Mouse (Mus musculus): ENCODE measurements around the gene Atp1b2.

Gene Atp1b2

DNA sequence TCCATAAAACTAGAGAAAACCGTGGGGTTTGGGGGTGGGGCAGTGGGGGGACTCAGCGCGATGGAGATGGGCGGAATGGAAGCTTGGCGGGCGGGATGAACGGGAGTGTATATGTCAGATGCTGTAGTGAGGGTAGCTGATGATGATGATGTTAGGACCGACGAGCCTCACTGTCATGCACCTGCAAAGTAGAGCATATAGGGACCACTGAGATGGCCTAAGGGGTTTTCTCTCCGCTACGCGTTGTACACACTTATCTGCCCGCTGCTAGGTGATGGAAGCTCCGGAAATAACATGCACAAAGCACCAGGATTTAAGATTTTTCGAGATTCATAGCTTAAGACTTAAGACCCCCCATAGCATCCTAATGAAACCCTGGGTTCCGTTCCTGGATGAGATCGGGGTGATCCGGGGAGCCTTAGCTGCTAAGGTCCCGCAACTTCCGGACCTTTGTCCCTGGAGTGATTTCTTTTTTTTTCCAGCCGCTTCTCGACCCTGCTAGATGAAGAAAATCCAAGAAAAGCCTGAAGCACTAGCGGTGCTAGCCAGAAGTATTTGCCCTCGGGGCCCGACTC is 25.1 kb downstream of the Atp1b2 start:
- no peak for ATAC-seq (ENCODE audit: low TSS enrichment)

DNA sequence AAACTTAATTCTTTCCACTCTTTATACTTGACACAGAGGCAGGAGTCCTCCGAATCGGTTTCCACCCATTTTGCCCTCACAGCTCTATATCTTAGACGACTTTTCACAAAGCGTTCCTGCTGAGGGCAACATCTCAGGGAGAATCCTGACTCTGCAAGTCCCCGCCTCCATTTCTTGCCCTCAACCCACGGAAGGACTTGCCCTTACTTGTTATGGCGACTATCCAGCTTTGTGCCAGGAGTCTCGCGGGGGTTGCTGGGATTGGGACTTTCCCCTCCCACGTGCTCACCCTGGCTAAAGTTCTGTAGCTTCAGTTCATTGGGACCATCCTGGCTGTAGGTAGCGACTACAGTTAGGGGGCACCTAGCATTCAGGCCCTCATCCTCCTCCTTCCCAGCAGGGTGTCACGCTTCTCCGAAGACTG is 25.6 kb downstream of the Atp1b2 start, which contains the start of the genes Wrap53 and Trp53:
Gene Wrap53, minus strand, starts transcription at position 165 of the 424 bp plus-strand sequence.
Gene Trp53, plus strand, starts transcription at position 269 of the 424 bp plus-strand sequence.
- peak; percentile 24; the same call in 1 of the 2 replicates for ATAC-seq (ENCODE audit: low TSS enrichment)

DNA sequence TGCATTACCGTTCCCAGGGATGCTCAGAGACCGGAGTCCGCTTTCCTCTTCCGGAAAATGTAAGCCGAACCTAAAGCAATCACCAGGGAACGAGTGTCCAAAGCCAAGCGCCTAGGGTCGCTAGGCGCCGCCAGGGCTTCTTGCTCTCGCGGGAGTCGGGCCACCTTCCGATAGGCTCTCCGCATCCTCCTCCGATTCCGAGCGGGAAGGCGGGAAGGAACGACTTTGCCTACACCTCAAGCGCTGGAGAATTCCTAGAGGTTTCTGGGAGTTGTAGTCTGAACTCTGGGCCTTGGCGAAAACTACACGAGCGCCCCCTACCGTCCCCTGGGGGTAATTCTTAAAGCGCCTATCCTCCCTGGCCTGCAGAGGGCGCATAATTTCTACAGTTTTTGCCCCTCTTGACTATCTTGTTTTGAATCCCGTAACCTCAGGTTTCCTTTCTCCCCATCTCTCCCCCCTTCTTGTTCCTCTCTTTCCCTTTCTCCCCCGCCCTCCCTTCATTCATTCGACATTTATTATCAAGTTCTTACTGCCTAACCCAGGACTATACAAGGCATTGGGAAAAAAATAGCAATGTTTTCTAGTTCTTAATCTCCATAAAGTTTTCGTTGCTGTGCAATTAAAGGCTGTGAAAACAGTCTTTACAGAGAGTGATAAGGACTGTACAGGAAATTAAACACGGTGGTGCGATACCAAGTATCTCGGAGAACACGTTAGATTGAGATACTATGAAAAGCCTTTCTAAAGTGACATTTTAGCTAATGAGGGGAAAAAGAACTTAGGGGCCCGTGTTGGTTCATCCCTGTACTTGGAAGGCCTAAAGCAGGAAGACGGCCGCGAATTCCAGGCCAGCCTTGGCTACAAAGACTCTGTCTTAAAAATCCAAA is 26.4 kb downstream of the Atp1b2 start:
- peak; percentile 89 for ATAC-seq (ENCODE audit: low TSS enrichment)

DNA sequence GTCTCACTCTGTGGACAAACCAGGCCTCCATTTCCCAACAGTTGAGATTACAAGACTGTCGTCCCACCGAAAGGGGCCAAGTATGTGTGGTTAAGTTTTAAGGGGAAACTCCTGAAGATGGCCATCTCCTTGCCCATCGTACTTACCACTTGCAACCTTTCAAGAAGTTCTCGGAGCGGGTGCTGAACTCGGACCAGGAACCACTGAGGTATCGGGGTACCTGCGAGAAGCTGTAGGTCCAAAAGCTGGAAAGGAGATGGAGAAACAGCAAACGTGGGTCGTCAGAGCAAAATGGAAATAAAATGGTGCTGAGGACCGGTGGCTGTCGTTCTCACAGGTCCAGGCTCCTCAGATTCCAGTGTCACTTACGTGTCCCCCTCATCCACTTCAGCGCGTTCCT is 27.4 kb downstream of the Atp1b2 start:
- ATAC-seq (ENCODE audit: low TSS enrichment), result no peak

DNA sequence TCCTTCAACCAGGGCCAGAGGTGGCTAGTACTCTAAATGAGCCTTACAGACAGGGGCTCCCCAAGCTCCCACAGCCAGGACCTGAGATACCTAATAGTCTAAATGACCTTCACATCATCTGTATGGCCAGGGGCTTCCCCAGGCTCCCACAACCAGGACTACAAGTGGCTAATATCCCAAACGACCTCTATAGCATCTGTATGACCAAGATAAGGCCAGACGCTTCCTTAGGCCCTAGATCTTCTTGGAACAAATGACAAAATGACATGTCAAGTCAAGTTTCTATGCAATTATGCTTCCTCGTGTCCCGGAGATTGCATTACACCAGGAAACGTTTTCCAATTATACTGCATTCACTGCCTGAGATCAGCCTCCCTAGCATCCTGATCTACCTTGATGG is 29.4 kb downstream of the Atp1b2 start:
- no peak for ATAC-seq (ENCODE audit: low TSS enrichment)

DNA sequence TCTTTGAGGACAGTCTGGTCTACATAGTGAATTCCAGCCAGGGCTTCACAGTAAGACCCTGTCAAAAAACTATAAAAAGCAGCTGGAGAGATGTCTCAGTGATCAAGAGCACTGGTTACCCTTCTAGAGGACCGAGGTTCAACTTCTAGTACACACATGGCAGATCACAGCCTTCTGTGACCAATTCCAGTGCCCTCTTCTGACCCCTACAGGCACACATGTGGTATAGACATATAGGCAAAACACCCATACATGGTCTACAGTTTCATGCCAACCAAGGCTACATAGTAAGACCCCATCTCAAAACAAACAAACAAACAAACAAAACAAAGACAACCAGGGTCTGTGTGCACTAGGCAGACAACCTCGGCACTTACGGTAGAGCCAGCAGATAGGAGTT is 30.5 kb downstream of the Atp1b2 start:
- no peak for ATAC-seq (ENCODE audit: low TSS enrichment)

DNA sequence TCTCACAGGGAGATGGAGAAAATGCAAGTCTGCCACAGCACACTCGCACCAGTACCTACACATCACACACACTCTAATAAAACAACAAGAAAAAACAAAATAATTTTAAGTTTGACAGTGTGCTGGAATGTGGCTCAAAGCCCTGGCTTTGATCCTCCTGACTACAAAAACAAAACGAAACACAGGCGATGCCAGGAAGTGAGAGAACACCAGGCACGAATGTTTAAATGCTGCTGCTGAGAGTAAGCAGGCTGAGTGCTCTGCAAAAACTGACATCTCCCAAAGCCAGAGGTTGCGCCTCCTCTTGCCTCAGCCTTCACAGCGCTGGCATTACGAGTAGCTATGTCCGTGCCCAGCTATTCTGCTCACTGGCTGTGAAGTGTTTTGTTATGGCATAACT is 40.6 kb downstream of the Atp1b2 start:
- no peak for ATAC-seq (ENCODE audit: low TSS enrichment)

DNA sequence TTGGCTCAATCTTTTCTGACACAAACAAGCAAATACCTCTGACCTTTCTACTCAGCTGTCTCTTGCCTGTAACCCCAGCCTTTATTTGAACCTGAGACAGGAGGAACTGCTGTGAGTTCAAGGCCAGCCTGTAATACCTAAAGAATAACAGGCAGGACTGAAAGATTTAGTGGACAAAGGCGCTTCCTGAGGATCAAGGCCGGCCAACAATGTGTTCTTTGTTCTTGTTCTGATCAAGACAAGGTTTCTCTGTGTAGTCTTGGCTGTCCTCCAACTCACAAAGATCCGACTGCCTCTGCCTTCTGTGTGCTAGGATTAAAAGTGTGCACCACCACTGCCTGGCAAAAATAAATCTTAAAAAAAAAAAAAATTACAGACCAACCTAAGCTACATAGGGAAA is 41.4 kb downstream of the Atp1b2 start:
- no peak for ATAC-seq (ENCODE audit: low TSS enrichment)

DNA sequence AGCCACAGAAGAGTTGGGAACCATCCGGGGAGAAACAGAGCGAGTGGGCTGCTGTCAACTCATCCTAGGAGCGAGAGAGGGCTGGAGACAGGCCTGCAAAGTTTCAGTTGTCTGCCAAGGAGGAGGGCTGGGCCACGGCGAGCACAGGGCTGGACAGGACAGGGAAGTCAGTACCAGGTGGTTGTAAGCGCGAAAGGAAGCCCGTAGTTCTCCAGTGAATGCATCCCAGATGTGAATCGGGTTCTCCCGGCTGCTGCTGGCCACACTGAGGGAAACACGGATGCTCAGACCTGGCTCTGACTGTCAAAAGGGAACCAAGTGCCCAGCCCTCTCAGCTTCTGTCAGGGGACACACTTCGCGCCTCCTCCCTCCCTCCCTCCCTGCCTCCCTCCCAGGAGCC is 42.4 kb downstream of the Atp1b2 start:
- ATAC-seq (ENCODE audit: low TSS enrichment), result no peak

DNA sequence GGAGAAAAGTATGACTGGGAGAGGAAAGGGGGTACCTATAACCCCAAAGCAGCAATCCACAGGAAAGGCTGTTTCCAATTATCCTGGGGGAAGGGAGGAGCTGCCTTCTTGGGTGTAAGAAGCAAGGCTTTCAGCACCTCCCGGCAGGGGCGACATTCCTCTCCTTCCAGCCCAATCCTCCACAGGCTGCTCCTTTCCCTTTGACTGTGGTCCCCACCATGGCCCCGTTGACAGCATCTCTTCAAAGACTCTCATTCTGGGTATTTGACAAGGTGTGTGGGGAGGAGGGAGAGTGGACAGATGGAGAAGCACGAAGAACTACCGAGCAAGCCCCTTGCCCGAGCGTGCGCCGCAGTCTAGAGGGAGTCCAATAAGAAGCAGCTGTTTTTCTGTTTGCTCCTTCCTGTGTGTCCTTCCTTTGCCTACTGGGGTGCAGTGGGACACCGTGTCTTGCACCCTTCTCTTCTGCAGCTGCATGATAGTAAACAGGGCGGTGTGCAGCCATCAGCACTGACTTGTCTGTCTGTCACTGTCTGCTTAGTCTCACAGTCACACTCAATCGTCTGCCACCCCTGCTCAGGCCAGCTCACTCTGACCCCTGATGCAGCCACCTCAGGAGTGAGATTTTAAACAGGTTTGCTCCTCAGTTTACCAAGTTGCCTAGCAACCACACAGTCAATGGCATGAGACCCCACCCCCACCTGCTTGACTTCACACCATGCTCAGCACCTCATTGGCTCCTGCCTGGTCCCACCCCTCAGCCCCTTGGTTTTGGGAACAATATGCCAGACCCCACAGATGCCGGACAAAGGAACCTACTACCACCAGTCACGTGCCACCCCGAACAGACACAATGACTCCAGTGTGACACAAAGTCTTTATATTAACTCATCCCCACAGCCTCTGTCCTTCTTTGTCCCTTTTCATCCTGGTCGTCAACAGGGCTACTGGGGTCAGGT is 44.6 kb downstream of the Atp1b2 start:
- peak; percentile 25; the same call in 1 of the 2 replicates for ATAC-seq (ENCODE audit: low TSS enrichment)

DNA sequence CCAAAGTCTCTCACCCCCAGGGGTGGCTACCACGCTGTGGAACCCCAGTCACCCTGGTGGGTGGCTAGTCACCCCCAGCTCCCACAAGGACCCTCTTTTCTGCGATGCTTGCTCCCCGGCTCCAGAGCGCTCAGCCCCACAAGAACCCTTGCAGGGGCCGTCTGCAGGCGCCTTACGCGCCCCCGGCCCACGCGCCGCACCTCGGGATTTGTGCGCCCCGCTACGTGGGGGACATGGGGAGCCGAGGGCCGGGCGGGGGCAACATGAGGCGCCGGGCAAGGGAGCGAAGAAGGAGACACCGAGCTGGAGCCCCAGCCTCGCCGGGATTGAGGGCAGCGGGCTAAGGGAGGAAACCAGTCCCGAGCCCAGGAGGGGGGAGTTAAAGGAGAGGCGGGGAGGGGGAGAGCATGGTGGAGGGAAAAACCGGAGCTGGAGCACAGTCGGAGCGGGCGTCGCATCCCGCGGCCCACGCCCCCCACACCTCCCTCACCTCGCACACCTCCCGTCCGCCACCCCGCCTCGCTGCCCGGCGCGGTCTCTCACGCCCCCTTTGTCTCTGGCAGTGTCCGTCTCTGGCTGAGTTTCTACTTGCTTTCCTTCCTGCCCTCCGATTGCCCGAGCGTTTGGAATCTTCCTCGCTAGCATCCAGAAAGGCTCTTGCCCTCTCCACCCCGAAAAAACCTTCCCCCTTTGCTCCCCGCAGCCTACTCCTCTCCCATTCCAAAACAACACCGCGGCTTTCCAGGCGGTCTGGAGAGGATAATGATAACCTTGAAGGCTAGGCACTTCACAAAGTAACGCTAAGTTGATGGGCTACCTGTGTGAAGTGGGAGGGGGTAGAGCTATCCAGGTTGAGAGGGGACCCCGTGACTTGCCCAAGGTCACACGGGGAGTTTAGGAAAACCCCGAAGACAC is 45.6 kb downstream of the Atp1b2 start, which contains the start of gene Efnb3:
Gene Efnb3, minus strand, starts transcription at position 355 of the 915 bp plus-strand sequence.
- ATAC-seq (ENCODE audit: low TSS enrichment), result no peak

DNA sequence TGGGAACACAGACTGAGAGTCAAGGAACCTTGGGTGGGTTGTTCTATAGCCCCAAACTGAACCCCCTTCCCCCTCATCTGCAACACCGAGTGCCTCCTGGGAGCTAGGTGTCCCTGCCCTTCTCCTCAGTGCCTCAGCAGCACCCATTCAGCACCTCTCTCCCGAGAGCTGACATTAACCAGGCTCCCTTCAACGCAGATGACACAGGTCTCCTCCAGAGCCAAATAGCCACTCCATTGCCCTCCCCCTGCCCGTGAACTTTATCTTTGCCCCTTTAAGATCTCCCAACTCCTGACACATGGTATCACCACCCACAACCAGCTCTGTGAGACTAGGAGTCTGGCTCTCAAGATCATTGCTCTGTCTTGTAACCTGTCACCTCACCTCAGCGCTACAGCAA is 46.6 kb downstream of the Atp1b2 start:
- ATAC-seq (ENCODE audit: low TSS enrichment), result no peak

DNA sequence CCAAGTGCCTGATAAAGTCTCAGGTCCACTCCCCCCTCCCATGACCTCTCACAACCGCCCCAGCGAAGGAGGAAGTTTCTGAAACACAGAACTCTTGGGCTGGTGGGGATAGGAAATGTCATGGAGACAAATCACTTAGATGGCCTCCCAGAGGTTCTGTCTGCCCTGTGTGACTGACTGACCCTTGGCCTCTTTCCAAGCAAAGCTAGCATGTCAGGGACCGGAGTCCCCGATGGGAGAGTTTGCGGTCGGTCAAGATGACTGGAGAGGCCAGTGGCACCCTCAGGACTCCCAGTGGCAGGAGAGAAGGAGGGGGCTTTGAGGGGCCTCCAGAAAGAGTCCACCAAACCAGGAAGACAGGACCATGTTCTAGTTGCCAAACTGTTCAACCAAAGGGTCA is 47.0 kb downstream of the Atp1b2 start:
- ATAC-seq (ENCODE audit: low TSS enrichment), result no peak

DNA sequence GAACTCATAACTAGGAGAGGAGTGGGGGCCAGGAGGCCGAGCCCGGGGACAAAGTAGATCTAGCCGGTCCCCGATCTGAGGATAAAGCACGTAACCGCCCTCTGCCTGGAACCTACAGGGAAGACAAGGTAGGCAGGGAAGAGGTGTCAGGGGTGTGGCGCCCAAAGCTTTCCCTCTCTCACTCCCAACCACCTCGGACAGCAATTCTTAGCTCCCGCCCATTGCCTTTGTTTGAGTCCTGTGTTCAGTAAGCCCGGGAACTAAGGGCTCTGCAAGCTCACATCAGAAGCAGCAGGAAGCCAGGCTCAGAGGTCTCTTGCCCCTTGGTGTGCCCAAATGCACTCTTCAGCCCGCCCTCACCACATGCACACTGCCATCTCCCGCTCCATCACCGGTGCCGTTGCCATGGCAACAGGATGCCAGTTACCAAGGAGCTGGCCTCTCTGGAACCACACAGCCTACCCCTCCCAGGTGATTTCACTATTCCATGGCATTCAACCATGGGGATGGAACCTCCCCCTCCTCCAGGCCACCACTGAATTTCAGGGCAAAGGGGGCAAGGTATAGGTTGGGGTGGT is 48.3 kb downstream of the Atp1b2 start:
- no peak for ATAC-seq (ENCODE audit: low TSS enrichment)

DNA sequence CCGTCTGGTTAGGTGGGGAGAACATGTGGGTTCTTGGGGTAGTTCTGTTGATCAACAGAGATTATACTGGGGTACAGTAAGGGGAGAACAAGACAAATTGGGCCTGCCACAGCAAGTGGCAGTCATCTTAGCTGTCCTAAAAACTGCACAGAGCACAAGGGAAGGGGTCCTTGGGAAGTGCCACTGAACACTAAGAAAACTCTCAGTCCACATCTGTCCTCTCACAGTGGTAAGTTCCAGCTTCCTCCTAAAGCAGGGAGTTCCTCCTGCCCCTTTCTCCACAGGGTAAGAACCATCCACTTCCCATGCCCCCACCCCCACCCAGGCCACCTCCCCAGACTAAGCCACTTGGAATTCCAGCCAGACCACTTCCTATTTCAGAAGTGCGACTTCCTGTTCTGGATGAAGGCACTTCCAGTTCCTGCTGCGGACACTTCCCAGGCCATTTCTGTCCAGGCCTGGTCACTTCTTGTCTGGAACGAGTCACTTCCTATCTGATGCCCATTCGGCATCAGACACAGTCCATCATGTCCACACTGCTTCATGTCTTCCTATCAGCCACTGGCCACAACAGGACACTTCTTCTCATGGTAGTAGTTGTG is 51.1 kb downstream of the Atp1b2 start:
- ATAC-seq (ENCODE audit: low TSS enrichment), result no peak

DNA sequence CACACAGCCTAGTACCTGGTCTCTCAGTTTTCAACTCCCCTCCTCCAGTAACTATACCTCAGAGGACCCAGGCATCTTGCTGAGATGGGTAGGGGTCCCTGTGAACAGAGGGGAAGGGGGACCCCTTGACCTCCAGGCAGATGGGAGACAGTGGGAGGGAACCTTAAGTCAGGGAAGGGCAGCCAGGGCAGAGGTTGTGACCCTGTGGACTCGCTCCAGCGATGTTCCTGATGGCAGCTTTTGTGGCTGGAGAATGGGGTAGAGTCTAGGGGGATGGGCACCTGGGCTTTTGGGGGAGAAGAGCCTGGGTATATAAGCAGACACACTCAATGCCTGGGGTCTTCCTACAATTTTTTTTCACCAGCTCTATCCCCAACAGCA is 52.4 kb downstream of the Atp1b2 start:
- no peak for ATAC-seq (ENCODE audit: low TSS enrichment)

DNA sequence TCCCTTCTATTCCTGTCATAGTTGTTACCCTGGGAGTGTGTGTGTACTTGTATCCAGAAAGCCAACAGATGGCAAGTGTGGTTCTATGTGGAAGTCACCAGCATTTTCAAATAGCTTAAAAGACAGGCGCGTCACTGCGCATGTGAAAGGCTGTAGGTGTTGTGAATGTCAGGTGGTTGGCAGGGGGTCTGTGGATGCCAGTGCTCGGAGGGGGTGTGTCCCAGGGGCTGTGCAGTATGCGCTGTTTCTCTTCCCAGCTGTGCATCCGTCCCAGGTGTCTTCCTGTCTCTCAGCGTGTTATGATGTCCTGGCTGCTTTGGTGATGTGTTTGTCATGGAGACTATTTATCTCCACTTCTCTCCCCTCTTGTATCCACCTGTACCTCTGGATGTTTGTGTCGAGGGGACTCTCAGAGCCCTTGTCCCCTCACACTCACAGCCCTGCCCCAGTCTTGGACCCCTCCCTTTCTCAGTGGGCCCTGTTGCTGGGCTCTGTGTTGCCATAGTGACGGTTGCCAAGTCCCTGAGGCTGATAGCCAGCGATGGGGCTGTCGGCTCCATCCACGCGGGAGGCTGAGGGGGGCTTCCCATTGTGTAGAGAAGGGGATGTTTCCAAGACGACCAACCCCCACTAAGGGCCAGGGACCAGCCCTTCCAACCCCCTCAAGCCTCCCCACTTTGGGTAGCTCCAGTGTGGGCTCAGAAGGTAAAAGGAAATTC is 53.0 kb downstream of the Atp1b2 start:
- ATAC-seq (ENCODE audit: low TSS enrichment), result peak; percentile 62; the same call in 1 of the 2 replicates

DNA sequence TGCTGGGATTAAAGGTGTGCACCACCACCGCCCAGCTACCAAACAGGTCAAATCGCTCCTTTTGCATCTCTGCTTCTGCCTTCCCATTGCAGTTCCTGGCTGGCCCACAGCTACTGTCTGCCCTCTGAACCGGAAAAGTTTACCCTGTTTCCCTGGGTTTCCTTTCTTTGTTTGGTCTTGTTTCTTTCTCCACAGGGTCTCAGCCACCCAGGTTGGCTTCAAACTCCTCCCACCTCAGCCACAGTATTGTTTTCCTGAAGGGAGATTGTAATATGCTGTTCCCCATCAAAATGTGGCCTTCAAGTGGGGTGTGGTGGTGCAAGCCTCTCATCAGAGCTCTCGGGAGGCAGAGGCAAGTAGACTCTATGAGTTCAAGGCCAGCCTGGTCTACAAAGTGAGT is 54.4 kb downstream of the Atp1b2 start:
- no peak for ATAC-seq (ENCODE audit: low TSS enrichment)

Measured in frontal cortex, adult (tissue).